Mouse (Mus musculus): ENCODE results near the gene Rmi1. TPM values are rescaled to one million over a fixed set of nuclear protein-coding genes. Genes with fewer than 3 reads are reported as not detected.
"Not testable (repeated sequence)": the region's sequence is repeated elsewhere in the genome, so short reads cannot be mapped to it uniquely, and the experiment has no call there.

Rmi1 gene
- 22.7 and 24.1 TPM in 2 replicates for polyA plus RNA-seq (2014; fragmentation: Nextera tagmentation; extraction: Ambion mirVana)

DNA sequence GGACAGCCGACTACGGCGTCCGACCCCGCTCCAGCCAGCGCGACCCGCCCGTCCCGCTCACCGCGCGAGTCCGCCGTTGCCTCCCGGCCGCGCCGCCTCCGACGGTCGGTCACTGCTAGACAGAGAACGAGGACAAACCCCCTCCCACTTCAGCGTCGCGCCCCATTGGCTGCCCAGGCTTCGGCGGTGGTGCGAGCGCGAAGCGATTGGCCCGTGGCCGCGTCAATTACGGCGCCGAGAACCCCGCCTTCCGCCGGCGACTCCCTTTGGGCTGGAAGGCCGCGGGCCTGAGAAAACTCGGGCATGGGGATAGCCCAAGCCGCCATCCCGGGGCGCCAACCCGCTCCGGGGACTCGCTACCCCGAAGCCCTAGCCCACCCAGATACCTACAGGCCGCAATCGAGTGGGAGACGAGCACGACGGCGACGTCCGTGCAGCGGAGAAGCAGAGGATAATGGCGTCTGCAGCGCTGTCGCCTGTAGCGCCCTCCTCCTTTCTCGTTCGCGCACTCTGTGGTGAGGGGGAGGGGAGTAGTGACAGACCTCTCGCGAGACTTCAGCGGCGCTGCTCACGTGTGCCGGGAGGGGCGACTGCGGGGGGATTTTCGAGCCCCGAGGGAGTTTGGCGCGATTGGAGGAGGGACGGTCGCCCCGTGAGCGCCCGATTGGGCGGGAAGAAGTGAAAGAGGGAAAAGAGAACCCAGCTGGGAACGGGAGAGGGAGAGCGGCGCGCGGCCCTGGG, at the start of gene Rmi1:
Rmi1 (plus strand) TSS at position 246 of the 741 bp plus-strand sequence.
- Histone ChIP-seq H3K4me2 (peak within 1 kb of the TSS; percentile 66), H3K27me3 (ENCODE audit: control insufficient read depth, insufficient read depth, low read length) (no peaks in the 10 kb centered on the region), H3K36me3 (ENCODE audit: control insufficient read depth, insufficient read depth, low read length) (peaks cover 4% of the 10 kb centered on the region; the same call in 1 of the 2 replicates), H3K4me3 (ENCODE audit: low read depth, low read length) (peak within 1 kb of the TSS; percentile 99), H3K9me3 (replicated peaks; ENCODE audit: control insufficient read depth, low read length) (no peaks in the 10 kb centered on the region), H3K27ac (ENCODE audit: low read depth, low read length) (peak within 1 kb of the TSS; percentile 99), H3K9ac (ENCODE audit: low read depth, low read length) (peak within 1 kb of the TSS; percentile 100), H3K4me1 (ENCODE audit: control insufficient read depth, insufficient read depth, low read length) (0 out of 2 replicates have a peak, but pooled peaks cover 3% of the 10 kb centered on the region)
- peak; percentile 91 for ATAC-seq (replicated peaks; ENCODE audit: insufficient number of reproducible peaks, low FRiP score, low TSS enrichment)
- WGBS (ENCODE audit: insufficient replicate concordance) = under 1% methylated on average over 75 of the region's 91 CpGs

DNA sequence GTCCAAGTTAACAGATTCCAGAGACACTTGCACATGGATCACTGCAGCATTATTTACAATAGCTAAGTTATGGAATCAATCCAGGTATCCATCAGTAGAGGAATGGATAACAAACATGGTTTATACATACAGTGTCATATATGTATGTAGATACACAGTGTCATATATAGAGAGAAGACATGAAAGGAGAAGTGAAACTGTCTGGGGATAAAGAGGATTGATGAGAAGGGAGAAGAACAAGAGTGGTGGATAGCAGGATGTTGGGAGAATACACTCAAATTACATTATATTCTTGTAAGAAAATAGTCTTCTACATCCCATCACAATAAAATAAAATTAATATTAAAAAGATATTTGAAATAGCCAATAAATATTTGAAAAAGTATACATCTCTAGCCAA, 49.1 kb upstream of the Rmi1 start:
- Histone ChIP-seq H3K4me1 (ENCODE audit: control insufficient read depth, insufficient read depth, low read length) (no peaks in the 10 kb centered on the region), H3K9me3 (replicated peaks; ENCODE audit: control insufficient read depth, low read length) (no peaks in the 10 kb centered on the region), H3K4me3 (ENCODE audit: low read depth, low read length) (no peak overlapping the region), H3K4me2 (no peak overlapping the region), H3K9ac (ENCODE audit: low read depth, low read length) (no peak overlapping the region), H3K27me3 (ENCODE audit: control insufficient read depth, insufficient read depth, low read length) (no peaks in the 10 kb centered on the region), H3K36me3 (ENCODE audit: control insufficient read depth, insufficient read depth, low read length) (no peaks in the 10 kb centered on the region), H3K27ac (ENCODE audit: low read depth, low read length) (no peak overlapping the region)
- no peak for ATAC-seq (replicated peaks; ENCODE audit: insufficient number of reproducible peaks, low FRiP score, low TSS enrichment)

DNA sequence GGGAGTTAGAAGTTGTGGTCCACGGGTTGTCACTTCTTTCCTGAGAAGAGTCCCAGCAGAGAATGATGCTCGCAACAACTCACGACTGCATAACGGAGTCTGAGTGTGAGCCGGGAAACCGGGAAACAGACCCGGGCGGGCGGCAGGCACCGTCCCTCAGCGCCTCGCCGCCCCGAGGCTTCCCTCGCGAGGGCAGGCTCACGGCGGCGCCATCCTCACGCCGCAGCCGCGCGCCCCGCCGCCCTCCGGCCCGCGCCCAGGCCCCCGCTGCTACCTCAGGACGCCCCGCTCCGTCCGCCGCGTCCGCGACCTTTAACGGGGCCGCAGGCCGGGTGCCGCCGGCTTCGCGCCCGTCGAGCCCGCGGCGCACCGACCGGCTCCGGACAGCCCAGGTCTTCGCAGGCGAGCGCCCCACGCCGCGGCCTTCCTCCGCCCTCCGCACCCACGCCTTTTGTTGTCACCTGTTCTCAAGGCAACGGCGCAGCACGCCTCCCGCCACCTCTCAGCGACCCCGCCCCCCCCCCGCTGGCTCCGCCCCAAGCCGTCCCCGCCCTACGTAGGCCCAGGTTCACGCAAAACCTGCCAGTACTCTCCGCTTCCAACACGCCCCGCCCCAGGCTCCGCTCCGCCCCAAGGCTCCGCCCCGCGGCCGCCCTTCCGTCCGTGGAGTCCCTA, 43.3 kb upstream of the Rmi1 start, which contains the start of gene Kif27:
Kif27 (minus strand) TSS at position 494 of the 675 bp plus-strand sequence.
- no peaks in the 10 kb centered on the region for H3K4me1 ChIP-seq (ENCODE audit: control insufficient read depth, insufficient read depth, low read length)
- H3K36me3 ChIP-seq (ENCODE audit: control insufficient read depth, insufficient read depth, low read length) = no peaks in the 10 kb centered on the region
- H3K4me2 ChIP-seq = peak within 1 kb of the TSS; percentile 95
- no peak within 1 kb of the TSS for H3K27ac ChIP-seq (ENCODE audit: low read depth, low read length)
- WGBS (ENCODE audit: insufficient replicate concordance) = under 1% methylated on average over 70 of the region's 85 CpGs
- H3K9me3 ChIP-seq (replicated peaks; ENCODE audit: control insufficient read depth, low read length) = no peaks in the 10 kb centered on the region
- H3K4me3 ChIP-seq (ENCODE audit: low read depth, low read length) = peak within 1 kb of the TSS; percentile 66
- H3K9ac ChIP-seq (ENCODE audit: low read depth, low read length) = peak within 1 kb of the TSS; percentile 71
- H3K27me3 ChIP-seq (ENCODE audit: control insufficient read depth, insufficient read depth, low read length) = no peaks in the 10 kb centered on the region
- ATAC-seq (replicated peaks; ENCODE audit: insufficient number of reproducible peaks, low FRiP score, low TSS enrichment) = peak; percentile 97

DNA sequence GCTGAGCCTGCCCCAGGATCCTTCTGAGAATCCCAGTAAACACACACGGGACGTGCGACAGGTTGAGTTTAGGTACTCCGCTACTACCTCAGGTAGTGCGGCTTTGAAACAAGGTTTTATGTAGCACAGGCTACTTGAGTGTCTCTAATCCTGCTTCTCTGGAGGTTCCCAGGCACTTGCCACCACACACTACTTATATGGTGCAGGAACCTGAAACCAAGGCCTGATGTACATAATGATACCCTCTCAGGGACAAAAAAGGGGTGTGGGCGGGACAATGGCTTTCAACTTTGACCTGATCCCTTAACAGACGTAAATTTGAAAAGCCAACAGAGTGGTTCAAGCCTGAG, 42.8 kb upstream of the Rmi1 start:
- ATAC-seq (replicated peaks; ENCODE audit: insufficient number of reproducible peaks, low FRiP score, low TSS enrichment) = peak; percentile 33; the same call in 1 of the 2 replicates
- Histone ChIP-seq H3K4me1 (ENCODE audit: control insufficient read depth, insufficient read depth, low read length) (no peaks in the 10 kb centered on the region), H3K36me3 (ENCODE audit: control insufficient read depth, insufficient read depth, low read length) (no peaks in the 10 kb centered on the region), H3K9me3 (replicated peaks; ENCODE audit: control insufficient read depth, low read length) (no peaks in the 10 kb centered on the region), H3K27ac (ENCODE audit: low read depth, low read length) (no peak overlapping the region), H3K4me2 (peak overlapping the region; percentile 95), H3K9ac (ENCODE audit: low read depth, low read length) (peak overlapping the region; percentile 23), H3K4me3 (ENCODE audit: low read depth, low read length) (peak overlapping the region; percentile 66), H3K27me3 (ENCODE audit: control insufficient read depth, insufficient read depth, low read length) (no peaks in the 10 kb centered on the region)
- WGBS (ENCODE audit: insufficient replicate concordance) = 4% methylated on average over 7 of the region's 7 CpGs

DNA sequence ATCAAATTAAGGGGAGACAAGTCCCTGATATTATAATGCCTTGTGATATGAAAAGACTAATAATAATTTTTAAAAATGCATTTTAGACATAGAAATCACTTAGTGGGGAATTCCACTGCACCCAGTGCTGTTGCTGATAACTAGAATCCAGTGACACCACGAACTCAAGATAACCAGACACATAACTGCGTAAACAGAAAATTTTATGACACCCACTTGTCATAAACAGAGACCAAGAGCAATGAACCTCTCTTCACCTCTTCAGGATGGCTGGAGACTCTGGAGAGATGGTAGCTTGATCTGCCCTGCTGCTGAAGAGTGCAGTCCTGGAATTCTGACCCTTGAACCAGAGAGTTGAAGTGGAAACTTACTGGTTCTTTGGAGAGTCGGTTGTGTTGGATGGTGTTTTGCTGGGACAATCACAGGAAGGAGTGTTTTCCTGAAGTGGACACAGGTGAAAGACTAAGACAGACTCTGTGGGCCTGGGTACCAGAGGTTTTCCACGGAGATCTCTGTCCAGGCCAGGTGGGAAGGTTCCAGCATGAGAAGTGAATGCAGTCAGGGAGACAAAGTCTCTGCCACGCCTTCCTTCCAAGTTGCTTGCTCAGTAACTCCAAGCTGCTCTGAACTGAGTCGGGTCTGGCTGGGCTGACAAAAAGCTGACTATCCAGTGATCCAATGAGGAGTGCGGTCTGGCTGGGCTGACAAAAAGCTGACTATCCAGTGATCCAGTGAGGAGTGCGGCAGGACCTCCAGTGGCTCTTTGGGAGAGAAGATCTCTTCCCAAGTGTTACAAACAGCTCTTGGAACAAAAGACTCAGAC, 37.5 kb upstream of the Rmi1 start:
- no peaks in the 10 kb centered on the region for H3K36me3 ChIP-seq (ENCODE audit: control insufficient read depth, insufficient read depth, low read length)
- 64% methylated on average over 8 of the region's 8 CpGs for WGBS (ENCODE audit: insufficient replicate concordance)
- no peaks in the 10 kb centered on the region for H3K9me3 ChIP-seq (replicated peaks; ENCODE audit: control insufficient read depth, low read length)
- no peak overlapping the region for H3K27ac ChIP-seq (ENCODE audit: low read depth, low read length)
- H3K4me1 ChIP-seq (ENCODE audit: control insufficient read depth, insufficient read depth, low read length) = no peaks in the 10 kb centered on the region
- no peak overlapping the region for H3K4me2 ChIP-seq
- H3K27me3 ChIP-seq (ENCODE audit: control insufficient read depth, insufficient read depth, low read length) = no peaks in the 10 kb centered on the region
- no peak overlapping the region for H3K9ac ChIP-seq (ENCODE audit: low read depth, low read length)
- no peak for ATAC-seq (replicated peaks; ENCODE audit: insufficient number of reproducible peaks, low FRiP score, low TSS enrichment)
- H3K4me3 ChIP-seq (ENCODE audit: low read depth, low read length) = no peak overlapping the region

DNA sequence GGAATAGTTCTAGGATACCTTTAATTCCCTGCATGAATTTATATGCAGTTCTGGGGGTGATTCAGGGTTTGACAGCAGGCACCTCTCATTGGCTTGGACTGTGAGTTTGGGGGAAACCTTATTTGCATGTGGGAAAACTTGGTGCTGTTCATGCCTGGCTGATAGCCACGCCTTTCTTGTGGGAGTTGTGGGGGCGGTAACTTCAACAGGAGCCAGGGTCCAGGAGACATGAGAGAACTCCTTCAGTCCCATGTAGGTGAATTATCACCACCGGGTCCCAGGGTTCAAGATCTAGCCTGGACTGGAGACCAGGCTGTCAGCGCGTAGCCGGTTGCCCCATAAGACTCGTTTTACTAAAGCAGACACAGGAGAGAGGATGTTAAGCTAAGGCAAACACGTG, 36.9 kb upstream of the Rmi1 start:
- H3K9ac ChIP-seq (ENCODE audit: low read depth, low read length); H3K36me3 ChIP-seq (ENCODE audit: control insufficient read depth, insufficient read depth, low read length); H3K9me3 ChIP-seq (replicated peaks; ENCODE audit: control insufficient read depth, low read length); H3K4me2 ChIP-seq; H3K27me3 ChIP-seq (ENCODE audit: control insufficient read depth, insufficient read depth, low read length); H3K27ac ChIP-seq (ENCODE audit: low read depth, low read length); H3K4me3 ChIP-seq (ENCODE audit: low read depth, low read length); ATAC-seq (replicated peaks; ENCODE audit: insufficient number of reproducible peaks, low FRiP score, low TSS enrichment); H3K4me1 ChIP-seq (ENCODE audit: control insufficient read depth, insufficient read depth, low read length): not testable (repeated sequence)
- WGBS (ENCODE audit: insufficient replicate concordance) = 77% methylated on average over 8 of the region's 8 CpGs

DNA sequence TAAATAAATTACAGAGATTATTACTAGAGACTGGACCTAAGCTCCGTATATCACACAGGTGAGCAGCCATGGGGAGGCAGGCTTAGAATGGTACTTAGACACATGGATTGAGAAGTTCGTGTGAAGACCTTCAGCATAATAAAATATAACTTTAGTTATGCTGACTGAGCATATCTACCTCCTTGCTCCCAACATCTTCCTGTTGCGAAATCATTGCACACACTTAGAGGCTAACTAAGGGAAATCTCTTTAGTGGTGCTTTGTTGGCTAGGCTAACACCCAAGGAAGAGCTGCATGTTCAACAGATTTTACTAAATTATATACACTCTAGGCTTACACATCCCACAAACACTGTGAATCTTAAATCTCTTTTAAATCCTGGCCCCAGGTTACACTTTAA, 35.7 kb upstream of the Rmi1 start:
- 80% methylated on average over 3 of the region's 3 CpGs for WGBS (ENCODE audit: insufficient replicate concordance)
- H3K27me3 ChIP-seq (ENCODE audit: control insufficient read depth, insufficient read depth, low read length) = no peaks in the 10 kb centered on the region
- no peak overlapping the region for H3K27ac ChIP-seq (ENCODE audit: low read depth, low read length)
- no peak overlapping the region for H3K9ac ChIP-seq (ENCODE audit: low read depth, low read length)
- H3K4me1 ChIP-seq (ENCODE audit: control insufficient read depth, insufficient read depth, low read length) = no peaks in the 10 kb centered on the region
- H3K9me3 ChIP-seq (replicated peaks; ENCODE audit: control insufficient read depth, low read length) = no peaks in the 10 kb centered on the region
- H3K4me3 ChIP-seq (ENCODE audit: low read depth, low read length) = no peak overlapping the region
- H3K4me2 ChIP-seq = no peak overlapping the region
- no peaks in the 10 kb centered on the region for H3K36me3 ChIP-seq (ENCODE audit: control insufficient read depth, insufficient read depth, low read length)
- no peak for ATAC-seq (replicated peaks; ENCODE audit: insufficient number of reproducible peaks, low FRiP score, low TSS enrichment)

DNA sequence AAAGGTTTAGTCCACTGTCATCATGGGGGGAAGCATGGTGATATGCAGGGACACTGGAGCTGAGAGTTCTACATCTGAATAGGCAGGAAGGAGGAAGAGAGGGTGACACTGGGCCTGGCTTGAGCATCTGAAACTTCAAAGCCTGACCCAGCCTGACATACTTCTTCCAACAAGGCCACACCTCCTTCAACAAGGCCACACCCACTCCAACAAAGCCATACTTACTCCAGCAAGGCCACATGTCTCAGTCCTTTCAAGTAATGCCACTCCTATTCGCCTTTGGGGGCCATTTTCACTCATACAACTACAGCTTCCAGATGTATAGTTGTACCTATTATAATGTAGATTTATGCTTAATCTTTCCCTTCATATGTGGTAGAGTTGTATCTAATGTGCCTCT, 34.4 kb upstream of the Rmi1 start:
- 60% methylated on average over 1 of the region's 1 CpGs for WGBS (ENCODE audit: insufficient replicate concordance)
- Histone ChIP-seq H3K27ac (ENCODE audit: low read depth, low read length) (no peak overlapping the region), H3K9ac (ENCODE audit: low read depth, low read length) (no peak overlapping the region), H3K27me3 (ENCODE audit: control insufficient read depth, insufficient read depth, low read length) (no peaks in the 10 kb centered on the region), H3K36me3 (ENCODE audit: control insufficient read depth, insufficient read depth, low read length) (no peaks in the 10 kb centered on the region), H3K9me3 (replicated peaks; ENCODE audit: control insufficient read depth, low read length) (no peaks in the 10 kb centered on the region), H3K4me2 (no peak overlapping the region), H3K4me3 (ENCODE audit: low read depth, low read length) (no peak overlapping the region), H3K4me1 (ENCODE audit: control insufficient read depth, insufficient read depth, low read length) (no peaks in the 10 kb centered on the region)
- no peak for ATAC-seq (replicated peaks; ENCODE audit: insufficient number of reproducible peaks, low FRiP score, low TSS enrichment)
